Mouse (Mus musculus) fibroblast of lung, adult 2 months (primary cell): ENCODE data around the gene Scap.

Source experiments
- DNase-seq: peaks from one replicate; pipeline ENCODE4 v3.0.0-alpha.2; 2011; ENCODE audit warnings: low read depth

Scap gene

GRCm38 (mm10) chr9:110333135-110333895, at the start of gene Scap:
Scap (plus strand) TSS chr9:110333288.
- peak; percentile 84 for DNase-seq

- DNase-seq, result no peak
These were observed 48.9 kb upstream of the Scap start for GRCm38 (mm10) chr9:110284075-110284697.

GRCm38 (mm10) chr9:110287321-110287924, 45.7 kb upstream of the Scap start:
- no peak for DNase-seq

DNA sequence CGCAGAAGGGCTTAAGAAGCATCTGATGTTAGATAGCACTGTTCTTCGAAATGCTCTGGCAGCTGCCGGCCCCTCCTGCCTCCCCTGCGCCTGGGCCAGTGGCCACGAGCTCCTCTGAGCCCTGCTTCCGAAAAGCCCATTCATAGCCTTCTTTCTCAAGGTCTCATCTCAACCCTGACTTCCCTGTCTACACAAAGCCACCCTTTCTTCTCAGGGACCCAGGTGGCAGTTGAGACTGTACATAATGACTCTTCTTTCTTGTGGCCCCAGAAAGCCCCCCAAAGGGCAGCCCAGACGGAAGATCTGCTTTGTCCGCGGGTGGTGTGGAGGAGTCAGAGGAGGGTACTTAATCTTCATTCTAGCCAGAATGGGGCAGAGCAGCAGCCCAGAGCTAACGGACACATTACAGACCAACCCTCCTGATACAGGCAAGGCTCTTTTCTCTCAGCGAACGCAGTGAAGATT, 39.8 kb upstream of the Scap start:
- no peak for DNase-seq

GRCm38 (mm10) chr9:110293873-110294415, 39.1 kb upstream of the Scap start:
- no peak for DNase-seq

- DNase-seq, result no peak
These were observed 38.3 kb upstream of the Scap start for GRCm38 (mm10) chr9:110294786-110295185.

DNA sequence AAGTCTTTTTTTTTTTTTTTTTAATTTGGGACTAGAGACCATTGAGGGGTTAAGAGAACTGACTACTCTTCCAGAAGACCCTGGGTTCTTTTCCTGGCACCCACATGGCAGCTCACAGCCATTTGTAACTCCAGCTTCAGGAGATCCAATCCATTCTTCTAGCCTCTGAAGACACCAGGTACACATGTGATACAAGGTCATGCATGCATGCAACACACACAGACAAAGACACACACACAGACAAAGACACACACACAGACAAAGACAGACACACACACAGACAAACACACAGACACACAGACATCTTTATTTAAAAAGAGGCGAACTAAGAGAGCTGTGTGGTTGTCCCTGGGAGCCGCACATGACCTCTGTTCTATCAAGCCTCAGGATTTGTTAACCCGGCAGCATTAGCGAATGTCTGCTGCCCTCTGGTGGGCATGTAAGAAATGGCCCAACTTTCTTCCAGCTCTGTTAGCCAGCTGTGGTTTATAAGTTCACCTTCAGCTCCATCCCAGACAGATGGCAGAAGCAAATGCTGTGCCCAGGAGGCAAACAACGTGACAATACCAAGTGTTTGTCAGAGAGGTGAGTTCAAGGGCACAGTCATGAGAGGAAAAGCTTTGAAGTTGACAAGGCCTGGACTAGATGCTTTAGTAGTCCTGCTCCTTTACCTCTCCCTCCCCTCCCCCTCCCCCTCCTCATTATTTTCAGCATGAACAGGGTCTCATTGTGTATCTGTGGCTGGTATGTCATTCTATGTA, 36.0 kb upstream of the Scap start:
- peak; percentile 70 for DNase-seq

DNA sequence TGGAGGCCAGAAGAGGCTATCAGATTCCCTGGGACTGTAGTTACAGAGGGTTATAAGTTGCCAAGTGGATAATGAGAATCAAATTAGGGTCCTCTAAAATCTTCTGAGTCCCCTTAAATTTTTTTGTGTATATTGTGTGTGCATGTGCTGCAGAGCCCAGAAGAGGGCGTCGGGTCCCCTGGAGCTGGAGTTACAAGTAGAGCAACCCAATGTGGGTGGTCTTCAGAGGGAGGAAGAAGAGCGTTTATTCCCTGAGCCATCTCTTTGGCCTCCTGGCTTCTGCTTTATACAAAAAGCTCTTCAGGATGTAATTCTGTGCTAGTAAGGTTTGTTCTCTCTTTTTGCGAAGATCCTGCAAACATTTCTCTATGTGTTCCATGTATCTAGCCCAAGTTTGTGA, 28.6 kb upstream of the Scap start:
- no peak for DNase-seq

- DNase-seq, result peak; percentile 92
These were observed 28.0 kb upstream of the Scap start, which contains the start of gene Elp6 for GRCm38 (mm10) chr9:110304969-110305651. Elp6 (plus strand) TSS chr9:110305173.

GRCm38 (mm10) chr9:110306371-110306770, 26.7 kb upstream of the Scap start:
- DNase-seq, result no peak

DNA sequence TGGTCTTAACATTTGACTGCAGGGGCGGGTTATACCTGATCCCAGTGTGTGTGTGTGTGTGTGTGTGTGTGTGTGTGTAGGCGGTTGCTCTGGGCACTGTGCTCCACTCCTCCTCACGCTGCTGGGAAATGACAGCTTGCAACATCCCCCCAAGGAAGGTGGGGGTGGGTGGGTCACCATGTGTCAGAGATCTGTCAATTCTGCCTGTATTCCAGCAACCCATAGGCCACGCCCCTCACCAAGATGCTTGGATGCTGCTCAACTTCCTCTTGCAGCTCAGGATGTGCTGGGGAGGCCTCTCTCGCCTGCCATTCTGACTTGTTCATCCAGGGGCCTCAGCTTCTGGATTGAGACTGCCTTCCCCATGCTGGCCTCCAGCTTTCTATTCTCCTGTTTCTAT, 18.4 kb upstream of the Scap start:
- DNase-seq, result no peak

DNA sequence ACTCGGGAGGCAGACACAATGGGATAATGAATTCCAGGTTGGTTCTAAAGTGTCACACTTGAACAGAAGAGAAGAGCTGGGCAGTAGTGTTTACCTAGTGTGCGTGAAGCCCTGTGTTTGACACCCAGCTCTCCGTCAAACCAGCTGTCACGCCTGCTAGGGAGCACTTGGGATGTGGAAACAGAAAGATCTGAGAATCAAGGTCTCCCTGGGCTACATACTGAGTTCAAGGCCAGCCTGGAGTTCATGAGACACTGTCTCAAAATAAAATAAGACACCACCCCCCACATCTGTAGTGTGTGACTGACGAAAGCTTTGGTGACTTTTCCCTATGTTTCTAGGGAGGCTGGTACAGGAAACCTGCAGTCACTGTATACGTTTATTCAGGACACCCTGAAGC, 17.7 kb upstream of the Scap start:
- DNase-seq, result no peak

- no peak for DNase-seq
These were observed 17.2 kb upstream of the Scap start for GRCm38 (mm10) chr9:110315904-110316303.

DNA sequence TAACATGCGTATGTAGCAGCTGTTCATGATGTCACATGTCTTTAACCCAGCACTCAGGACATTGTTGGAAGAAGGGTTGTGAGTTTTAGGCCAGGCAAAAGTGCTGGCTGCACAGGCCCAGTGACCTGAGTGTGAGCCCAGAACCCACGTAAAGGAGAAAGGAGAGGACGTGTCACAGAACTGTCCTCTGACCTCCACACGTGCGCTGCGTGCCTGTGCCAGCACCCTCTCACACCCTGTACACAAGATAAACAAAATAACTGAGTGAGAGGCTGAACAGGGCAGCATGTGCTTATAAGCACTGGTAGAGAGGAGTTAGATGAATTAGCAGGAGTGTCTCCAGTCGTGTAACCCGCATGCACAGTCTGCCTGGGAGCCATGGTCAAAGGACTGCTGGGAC, 16.6 kb upstream of the Scap start:
- no peak for DNase-seq

- DNase-seq, result no peak
These were observed 12.3 kb upstream of the Scap start for GRCm38 (mm10) chr9:110320769-110321168.

DNA sequence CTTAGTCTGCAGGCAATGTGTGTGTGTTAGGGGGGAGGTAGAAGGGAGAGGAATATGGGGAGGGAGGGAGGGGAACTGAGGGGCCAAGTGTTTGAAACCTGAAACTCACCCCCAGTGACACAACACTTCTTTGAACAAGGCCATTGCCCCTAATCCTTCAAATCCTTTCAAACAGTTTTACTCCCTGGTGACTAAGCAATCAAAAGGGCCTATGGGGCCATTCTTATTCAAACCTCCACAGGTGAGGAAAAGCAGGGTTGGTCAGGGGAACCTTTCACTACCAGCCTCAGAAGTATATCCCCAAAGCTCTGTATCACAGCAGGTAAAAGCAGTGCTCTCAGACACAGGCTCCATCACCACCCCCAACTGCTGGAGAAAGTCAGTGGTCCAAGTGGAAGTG, 10.1 kb upstream of the Scap start:
- no peak for DNase-seq

DNA sequence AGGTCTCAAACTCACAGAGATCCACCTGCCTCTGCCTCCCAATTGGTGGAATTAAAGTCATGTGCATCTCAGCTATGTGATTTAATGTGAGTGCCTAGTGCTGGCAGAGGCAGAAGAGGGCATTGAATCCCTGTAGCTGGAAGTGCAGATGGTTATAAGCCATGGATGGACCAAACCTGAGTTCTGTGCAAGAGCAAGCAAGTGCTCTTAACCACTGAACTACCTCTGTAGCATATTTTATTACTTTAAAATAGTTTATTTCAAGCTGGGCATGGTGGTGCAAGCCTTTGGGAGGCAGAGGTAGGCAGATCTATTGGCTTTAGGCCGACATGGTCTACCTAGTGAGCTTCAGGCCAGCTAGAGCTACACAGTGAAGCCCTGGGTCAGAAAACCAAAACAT, 8.9 kb upstream of the Scap start:
- DNase-seq, result no peak

DNA sequence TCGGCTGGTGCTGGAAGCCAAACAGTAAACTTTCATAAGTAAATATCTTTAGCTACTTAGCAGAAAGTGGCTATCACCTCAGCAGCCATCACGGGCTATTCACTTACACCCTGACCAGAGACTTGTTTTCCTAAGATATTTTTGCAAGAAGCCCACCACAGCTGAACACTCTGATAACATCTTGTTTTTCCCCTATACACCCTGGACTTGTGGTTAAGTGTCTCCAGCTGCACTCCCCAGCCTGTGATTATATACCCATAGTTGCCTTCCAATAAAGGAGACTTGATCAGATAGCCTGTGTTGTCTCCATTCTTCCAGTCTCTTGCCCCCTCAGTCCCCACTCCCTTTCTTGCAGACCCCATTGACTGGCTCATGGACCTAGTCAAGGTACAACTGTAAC, 4.9 kb upstream of the Scap start:
- no peak for DNase-seq

DNA sequence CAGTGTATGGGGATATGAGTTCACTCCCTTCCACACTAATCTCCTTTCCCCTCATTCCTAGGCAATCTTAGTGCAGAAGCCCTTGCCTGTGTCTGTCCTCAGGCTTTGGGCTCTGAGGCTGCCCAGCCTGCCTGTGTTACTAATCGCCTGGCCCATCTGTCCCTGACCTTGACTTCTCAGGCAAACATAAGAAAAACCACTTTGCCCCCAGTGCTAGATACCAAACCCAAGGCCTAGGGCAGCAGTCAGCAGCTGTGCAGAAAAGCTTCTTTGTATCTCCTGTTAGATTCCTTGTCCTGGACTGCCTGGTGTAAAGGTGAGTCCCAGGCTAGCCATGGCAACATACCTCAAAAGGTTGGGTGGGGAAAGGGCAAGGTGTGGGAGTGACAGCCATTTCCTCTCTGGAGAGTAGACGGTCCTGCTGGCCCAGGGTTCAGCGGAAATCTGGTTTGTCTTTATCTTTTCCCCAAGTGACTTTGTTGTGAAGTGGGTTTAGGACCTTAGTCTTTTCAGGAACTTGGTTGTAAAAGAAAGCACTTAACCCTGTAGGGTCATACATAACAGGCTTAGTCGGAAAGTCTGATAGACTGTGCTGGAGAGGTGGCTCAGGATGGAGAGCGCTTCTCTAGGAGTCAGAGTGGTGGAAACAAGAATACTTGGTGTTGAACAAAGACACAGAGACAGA, 4.0 kb upstream of the Scap start:
- no peak for DNase-seq

DNA sequence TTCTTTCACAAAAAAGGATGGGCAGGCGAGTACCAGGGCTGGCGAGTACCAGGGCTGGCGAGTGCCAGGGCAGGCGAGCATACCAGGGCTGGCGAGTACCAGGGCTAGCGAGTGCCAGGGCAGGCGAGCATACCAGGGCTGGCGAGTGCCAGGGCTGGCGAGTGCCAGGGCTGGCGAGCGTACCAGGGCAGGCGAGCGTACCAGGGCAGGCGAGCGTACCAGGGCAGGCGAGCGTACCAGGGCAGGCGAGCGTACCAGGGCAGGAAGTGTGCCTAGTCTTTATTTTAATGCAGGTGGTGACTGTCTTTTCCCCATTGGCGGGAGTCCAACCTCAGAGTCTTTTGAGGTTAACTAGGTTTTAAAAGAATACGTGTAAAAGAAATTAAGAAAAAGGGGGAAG, 3.4 kb upstream of the Scap start:
- no peak for DNase-seq

- DNase-seq, result no peak
These were observed 2.7 kb upstream of the Scap start for GRCm38 (mm10) chr9:110330341-110330740.
